ENCODE assay signal across 9 mouse cellular contexts in genomic region chr17:81010844-81011685, GRCm38 (mm10). TPM values are rescaled to one million over a fixed set of nuclear protein-coding genes. Genes with fewer than 3 reads are reported as not detected.
DNase-seq lines count a peak whose midpoint lies in the region; ATAC-seq and TF ChIP-seq lines count a peak whose summit lies in the region.
"Had no signal": no experiment of that assay in that cellular context is flagged by ENCODE, and none has a peak within 500 bp of the region (broad histone marks: within the 10 kb centered on the region; RNA-seq: fewer than 3 reads in every experiment).

No protein-coding gene starts in this region.

- 45% methylated on average over 18 of the region's 18 CpGs for WGBS in cerebellum, adult 2 months
- 56% methylated on average over 18 of the region's 18 CpGs for whole genome bisulfite sequencing in kidney, embryonic 14.5 days

- H3K4me3 ChIP-seq in cerebellum, adult 2 months (replicated peaks; ENCODE audit: insufficient read depth, low read depth, low read length), result no peak overlapping the region
- H3K4me3 ChIP-seq in kidney, embryonic 14.5 days (ENCODE audit: low read length), result no peak overlapping the region
- H3K4me3 ChIP-seq: embryonic facial prominence, embryonic 13.5 days had no signal

- TF ChIP-seq CTCF in cerebellum, adult 2 months (IDR thresholded peaks at IDR 0.05; ENCODE audit: borderline replicate concordance, insufficient read depth, low read depth, low read length), result no peak

- no peaks in the 10 kb centered on the region for H3K9me3 ChIP-seq in kidney, embryonic 14.5 days (ENCODE audit: control insufficient read depth, low read length)
- H3K9me3 ChIP-seq: embryonic facial prominence, embryonic 13.5 days had no signal

- H3K4me1 ChIP-seq in cerebellum, adult 2 months (ENCODE audit: control insufficient read depth, insufficient read depth, low read length), result peaks cover 10% of the 10 kb centered on the region
- H3K4me1 ChIP-seq in kidney, embryonic 14.5 days (ENCODE audit: control insufficient read depth, insufficient read depth, low read length), result no peaks in the 10 kb centered on the region; the same call in 1 of the 2 replicates

- peak; percentile 80 for ATAC-seq in kidney, embryonic 14.5 days (ENCODE audit: low FRiP score, low TSS enrichment)
- ATAC-seq in erythroid progenitor cell, adult 5-6 weeks (replicated peaks; ENCODE audit: low FRiP score, poor library complexity, severe bottlenecking), result no peak
- no peak for ATAC-seq in megakaryocyte progenitor cell, adult 5-6 weeks (replicated peaks; ENCODE audit: poor library complexity)

- H3K4me2 ChIP-seq in kidney, embryonic 14.5 days (replicated peaks; ENCODE audit: low read depth, low read length), result no peak overlapping the region
- H3K4me2 ChIP-seq: embryonic facial prominence, embryonic 13.5 days had no signal

- TF ChIP-seq POLR2A in cerebellum, adult 2 months (IDR thresholded peaks at IDR 0.05; ENCODE audit: borderline replicate concordance, insufficient read depth, low read length), result no peak

- no peak overlapping the region for H3K9ac ChIP-seq in kidney, embryonic 14.5 days (ENCODE audit: low read depth, low read length)
- H3K9ac ChIP-seq: embryonic facial prominence, embryonic 13.5 days had no signal

- peak in 1 of 2 experiments; percentile 38 for DNase-seq in cerebellum, adult 2 months
- no peak for DNase-seq in cerebellum, adult 11-12 months
- DNase-seq in kidney, adult 9 months, result no peak
- DNase-seq in MN1 (ENCODE audit: low spot score), result peak; percentile 17
- DNase-seq in layer of hippocampus, adult 9-11 months, result peak; percentile 57

- 0 out of 2 replicates have a peak overlapping the region, but pooled peaks have one; percentile 1 for H3K27ac ChIP-seq in cerebellum, adult 2 months (ENCODE audit: insufficient read depth, low read length)
- H3K27ac ChIP-seq in kidney, embryonic 14.5 days (ENCODE audit: low read depth, low read length), result no peak overlapping the region
- H3K27ac ChIP-seq: embryonic facial prominence, embryonic 13.5 days had no signal

- H3K36me3 ChIP-seq in kidney, embryonic 14.5 days (ENCODE audit: control insufficient read depth, insufficient read depth, low read length), result no peaks in the 10 kb centered on the region
- H3K36me3 ChIP-seq: embryonic facial prominence, embryonic 13.5 days had no signal

- no peaks in the 10 kb centered on the region for H3K27me3 ChIP-seq in cerebellum, adult 2 months (ENCODE audit: control insufficient read depth, insufficient read depth, low read length)
- H3K27me3 ChIP-seq in kidney, embryonic 14.5 days (ENCODE audit: control insufficient read depth, insufficient read depth, low read length), result no peaks in the 10 kb centered on the region
- H3K27me3 ChIP-seq: embryonic facial prominence, embryonic 13.5 days had no signal

RNA-seq across cellular contexts. Expression of gene Thumpd2, which starts 53.8 kb away (rescaled TPM):
- polyA plus RNA-seq in cerebellum, adult 2 months (2012; rRNA removed), result 3.9 and 4.3 TPM in 2 replicates
- polyA plus RNA-seq in kidney, embryonic 14.5 days (2014; fragmentation: Nextera tagmentation; extraction: Ambion mirVana), result 13.1 and 14.3 TPM in 2 replicates
- total RNA-seq in erythroid progenitor cell, adult 5-6 weeks (2015; ENCODE audit: low replicate concordance), result 3.6 TPM in 1 of 2 replicates, not detected in the other
- total RNA-seq in erythroid progenitor cell, adult 5-6 weeks (2017; ENCODE audit: low replicate concordance), result 1.1 and 5.9 TPM in 2 replicates
- 12.0 and 12.6 TPM in 2 replicates for total RNA-seq in megakaryocyte progenitor cell, adult 5-6 weeks (2015)
- 16.3 and 17.1 TPM in 2 replicates for total RNA-seq in megakaryocyte progenitor cell, adult 5-6 weeks (2017)

Comparison
In these comparisons a context has a peak if more than half of its experiments do, and no peak if none do; other contexts are left out.
1. DNase-seq: peak in MN1 (single experiment) and layer of hippocampus, adult 9-11 months (single experiment); none in cerebellum, adult 11-12 months (single experiment) and kidney, adult 9 months (single experiment).